Mouse (Mus musculus) neural tube, embryonic 12.5 days (tissue): ENCODE measurements around the gene Isoc2a. TPM values are rescaled to one million over a fixed set of nuclear protein-coding genes. Genes with fewer than 3 reads are reported as not detected.
A peak's percentile ranks its signal among the peaks of the same experiment; 100 is the strongest.

Experiments
- ATAC-seq: fragments of 200-750 bp; cut with Nextera tagmentation; 2 replicates; pipeline ENCODE4 v1.8.0; 2017; ENCODE audit warnings: low read depth, mild to moderate bottlenecking, moderate TSS enrichment, moderate library complexity; ENCODE audit not compliant: low FRiP score
- H3K27ac ChIP-seq: fragments of 300-500 bp; sonication (generic); 2 replicates; pipeline ENCODE4 v1.5.1; 2016
- H3K27me3 ChIP-seq: fragments of 300-500 bp; sonication (generic); replicated peaks from 2 replicates; pipeline ENCODE4 v1.6.1; 2016; ENCODE audit warnings: mild to moderate bottlenecking
- H3K36me3 ChIP-seq: fragments of 300-500 bp; sonication (generic); 2 replicates; pipeline ENCODE4 v1.6.1; 2016; ENCODE audit warnings: mild to moderate bottlenecking
- H3K4me1 ChIP-seq: fragments of 300-500 bp; sonication (generic); 2 replicates; pipeline ENCODE4 v1.6.1; 2016
- H3K4me2 ChIP-seq: fragments of 300-500 bp; sonication (generic); replicated peaks from 2 replicates; pipeline ENCODE4 v1.6.1; 2016; ENCODE audit warnings: mild to moderate bottlenecking
- H3K4me3 ChIP-seq: fragments of 300-500 bp; sonication (generic); 2 replicates; pipeline ENCODE4 v1.5.1; 2016
- H3K9ac ChIP-seq: fragments of 300-500 bp; sonication (generic); 2 replicates; pipeline ENCODE4 v1.6.1; 2016; ENCODE audit warnings: mild to moderate bottlenecking
- H3K9me3 ChIP-seq: fragments of 300-500 bp; sonication (generic); 2 replicates; pipeline ENCODE4 v1.6.1; 2016; ENCODE audit warnings: mild to moderate bottlenecking
- WGBS: fragments of 180-500 bp; shearing (Covaris S2); methylation state at CpG from one replicate; pipeline ENCODE4 v1.1.7; 2016; 5-methylcytosine and 5-hydroxymethylcytosine counted together
- polyA plus RNA-seq: library from polyadenylated mRNA; unstranded; fragments of >200 nt; fragmentation: Nextera tagmentation; extraction: Ambion mirVana; gene quantifications from 2 replicates; pipeline ENCODE4 v1.2.1, GENCODE M21; 2016

Gene Isoc2a
- polyA plus RNA-seq, 1 experiment from 2014 or later = 0.93 TPM

- Histone ChIP-seq H3K4me2 (peak overlapping the region; percentile 83), H3K4me3 (0 out of 2 replicates have a peak overlapping the region, but pooled peaks have one; percentile 1), H3K9ac (peak overlapping the region; percentile 17), H3K27me3 (no peaks in the 10 kb centered on the region), H3K27ac (peak overlapping the region; percentile 95; the same call in 1 of the 2 replicates), H3K9me3 (no peaks in the 10 kb centered on the region), H3K36me3 (peaks cover 39% of the 10 kb centered on the region), H3K4me1 (peaks cover 67% of the 10 kb centered on the region)
- 70% methylated on average over 23 of the region's 23 CpGs for WGBS
- no peak for ATAC-seq
These were observed 44.2 kb downstream of the Isoc2a start for GRCm38 (mm10) chr7:4920976-4921823.

DNA sequence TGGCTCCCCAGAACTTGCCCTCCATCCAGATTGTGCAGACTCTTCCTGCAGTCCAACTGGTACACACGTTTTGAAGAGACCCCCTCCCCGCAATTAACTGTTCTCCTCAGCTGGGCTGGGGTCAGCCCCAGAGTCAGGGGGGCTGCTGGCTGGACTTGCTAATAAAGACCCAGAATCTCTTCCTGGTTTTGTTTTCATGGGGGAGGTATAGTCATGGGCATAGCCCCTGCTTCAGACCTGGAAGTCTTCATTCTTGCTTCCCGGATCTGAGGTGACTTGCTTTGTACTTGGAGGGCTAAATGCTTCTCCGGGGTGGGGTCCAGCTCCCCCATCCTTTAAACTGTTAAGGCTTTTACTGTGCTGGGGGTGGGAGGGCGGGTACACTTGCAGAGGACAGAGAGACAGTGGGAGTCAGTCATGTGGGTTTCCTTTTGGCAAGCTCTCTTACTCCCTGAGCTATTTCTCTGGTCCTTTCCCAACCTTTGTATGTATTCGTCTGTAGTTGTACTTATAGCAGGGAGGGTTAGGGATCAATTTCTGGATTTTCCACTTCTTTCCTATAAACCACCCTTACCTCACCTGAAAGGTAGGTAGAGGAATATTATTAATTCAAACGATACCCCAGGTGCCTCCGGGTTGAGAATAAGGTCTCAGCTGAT is 45.0 kb downstream of the Isoc2a start, which contains the start of gene Nat14:
Gene Nat14, plus strand, starts transcription at position 205 of the 659 bp plus-strand sequence.
- H3K4me2 ChIP-seq = peak within 1 kb of the TSS; percentile 83
- H3K27me3 ChIP-seq = no peaks in the 10 kb centered on the region
- whole genome bisulfite sequencing = 37% methylated on average over 8 of the region's 8 CpGs
- peak within 1 kb of the TSS; percentile 95 for H3K27ac ChIP-seq
- peaks cover 67% of the 10 kb centered on the region for H3K4me1 ChIP-seq
- no peak for ATAC-seq
- H3K4me3 ChIP-seq = peak within 1 kb of the TSS; percentile 38
- H3K36me3 ChIP-seq = peaks cover 39% of the 10 kb centered on the region
- H3K9ac ChIP-seq = peak within 1 kb of the TSS; percentile 56
- no peaks in the 10 kb centered on the region for H3K9me3 ChIP-seq

- H3K36me3 ChIP-seq = peaks cover 38% of the 10 kb centered on the region
- H3K4me3 ChIP-seq = peak overlapping the region; percentile 38
- peaks cover 69% of the 10 kb centered on the region for H3K4me1 ChIP-seq
- ATAC-seq = peak; percentile 80
- under 1% methylated on average over 14 of the region's 14 CpGs for WGBS
- peak overlapping the region; percentile 95 for H3K27ac ChIP-seq
- no peaks in the 10 kb centered on the region for H3K27me3 ChIP-seq
- peak overlapping the region; percentile 83 for H3K4me2 ChIP-seq
- H3K9me3 ChIP-seq = no peaks in the 10 kb centered on the region
- peak overlapping the region; percentile 56 for H3K9ac ChIP-seq
These were observed 45.6 kb downstream of the Isoc2a start for GRCm38 (mm10) chr7:4922508-4922907.

DNA sequence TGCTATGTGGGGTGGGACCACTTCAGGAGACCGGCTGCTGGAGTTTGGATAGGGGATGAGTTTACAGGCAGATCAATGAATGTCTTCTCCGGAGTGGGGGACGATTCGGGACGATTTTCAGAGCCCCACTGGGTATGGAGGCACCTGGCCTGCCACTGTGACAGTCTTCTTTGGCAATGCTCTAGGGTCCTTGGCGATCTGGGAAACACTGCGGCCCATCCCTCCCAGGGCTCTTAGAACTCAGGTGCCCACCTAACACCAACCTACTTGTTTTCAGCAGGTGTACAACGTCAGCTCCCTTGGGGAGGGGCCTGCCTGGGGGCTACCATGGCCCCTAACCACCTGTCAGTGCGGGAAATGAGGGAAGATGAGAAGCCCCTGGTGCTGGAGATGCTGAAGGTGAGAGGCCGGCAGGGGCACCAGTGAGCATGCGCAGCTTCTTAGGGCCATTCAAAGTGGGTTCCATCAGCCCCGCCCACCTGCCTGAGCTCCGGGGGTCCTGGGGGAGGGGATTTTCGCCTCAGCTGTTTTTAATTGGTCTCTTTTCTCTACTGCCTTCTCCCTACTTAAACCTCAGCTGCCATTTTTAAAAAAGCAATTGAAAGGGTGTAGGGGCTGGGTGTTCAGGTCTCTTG is 46.1 kb downstream of the Isoc2a start:
- Histone ChIP-seq H3K27me3 (no peaks in the 10 kb centered on the region), H3K36me3 (peaks cover 32% of the 10 kb centered on the region), H3K4me1 (peaks cover 69% of the 10 kb centered on the region), H3K9me3 (no peaks in the 10 kb centered on the region), H3K9ac (peak overlapping the region; percentile 56), H3K27ac (peak overlapping the region; percentile 95), H3K4me2 (peak overlapping the region; percentile 83), H3K4me3 (peak overlapping the region; percentile 38)
- under 1% methylated on average over 14 of the region's 14 CpGs for WGBS
- ATAC-seq = peak; percentile 65

GRCm38 (mm10) chr7:4923586-4924364 is 46.8 kb downstream of the Isoc2a start:
- Histone ChIP-seq H3K4me3 (peak overlapping the region; percentile 38), H3K4me1 (peaks cover 72% of the 10 kb centered on the region), H3K9ac (peak overlapping the region; percentile 65), H3K27me3 (no peaks in the 10 kb centered on the region), H3K9me3 (no peaks in the 10 kb centered on the region), H3K4me2 (peak overlapping the region; percentile 83), H3K36me3 (peaks cover 26% of the 10 kb centered on the region), H3K27ac (peak overlapping the region; percentile 82)
- WGBS = 3% methylated on average over 37 of the region's 37 CpGs
- ATAC-seq = no peak

GRCm38 (mm10) chr7:4924483-4924882 is 47.5 kb downstream of the Isoc2a start:
- Histone ChIP-seq H3K27ac (peak overlapping the region; percentile 82; the same call in 1 of the 2 replicates), H3K36me3 (peaks cover 19% of the 10 kb centered on the region), H3K4me1 (peaks cover 72% of the 10 kb centered on the region), H3K9me3 (no peaks in the 10 kb centered on the region), H3K4me3 (no peak overlapping the region), H3K27me3 (no peaks in the 10 kb centered on the region), H3K9ac (peak overlapping the region; percentile 65), H3K4me2 (peak overlapping the region; percentile 83)
- ATAC-seq = no peak
- WGBS = 3% methylated on average over 4 of the region's 4 CpGs

DNA sequence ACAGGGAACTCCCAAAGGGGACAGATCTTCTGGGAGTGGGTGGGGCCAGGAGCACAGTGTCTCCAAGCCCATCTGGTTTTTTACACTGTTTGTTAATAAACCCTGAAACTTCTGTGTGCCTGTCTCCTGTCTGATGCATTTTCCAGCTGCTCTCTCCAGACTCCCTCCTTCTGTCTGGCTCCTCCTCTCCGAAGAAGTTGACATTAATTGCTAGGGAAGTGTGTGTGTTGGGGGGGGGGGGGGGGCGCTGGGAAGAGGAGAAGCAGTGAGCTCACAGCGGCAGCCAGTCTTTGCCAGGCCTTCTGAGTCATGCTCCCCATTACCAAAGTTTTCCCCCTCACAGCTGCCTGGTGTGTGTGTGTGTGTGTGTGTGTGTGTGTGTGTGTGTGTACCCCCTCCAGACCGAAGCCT is 47.9 kb downstream of the Isoc2a start:
- Histone ChIP-seq H3K9me3 (no peaks in the 10 kb centered on the region), H3K27ac (no peak overlapping the region), H3K4me1 (peaks cover 72% of the 10 kb centered on the region), H3K4me3 (no peak overlapping the region), H3K27me3 (no peaks in the 10 kb centered on the region), H3K4me2 (peak overlapping the region; percentile 83), H3K36me3 (peaks cover 15% of the 10 kb centered on the region), H3K9ac (no peak overlapping the region; the same call in 1 of the 2 replicates)
- no peak for ATAC-seq
- WGBS = 10% methylated on average over 3 of the region's 4 CpGs

GRCm38 (mm10) chr7:4925441-4926381 is 48.8 kb downstream of the Isoc2a start, which contains the start of gene Ssc5d:
Gene Ssc5d, plus strand, starts transcription at chr7:4925785.
- H3K27ac ChIP-seq = peak within 1 kb of the TSS; percentile 82
- H3K27me3 ChIP-seq = no peaks in the 10 kb centered on the region
- no peaks in the 10 kb centered on the region for H3K9me3 ChIP-seq
- 9% methylated on average over 6 of the region's 6 CpGs for WGBS
- H3K4me3 ChIP-seq = no peak within 1 kb of the TSS
- peaks cover 6% of the 10 kb centered on the region for H3K36me3 ChIP-seq
- H3K9ac ChIP-seq = peak within 1 kb of the TSS; percentile 33
- ATAC-seq = peak; percentile 14
- H3K4me2 ChIP-seq = peak within 1 kb of the TSS; percentile 83
- H3K4me1 ChIP-seq = peaks cover 70% of the 10 kb centered on the region

DNA sequence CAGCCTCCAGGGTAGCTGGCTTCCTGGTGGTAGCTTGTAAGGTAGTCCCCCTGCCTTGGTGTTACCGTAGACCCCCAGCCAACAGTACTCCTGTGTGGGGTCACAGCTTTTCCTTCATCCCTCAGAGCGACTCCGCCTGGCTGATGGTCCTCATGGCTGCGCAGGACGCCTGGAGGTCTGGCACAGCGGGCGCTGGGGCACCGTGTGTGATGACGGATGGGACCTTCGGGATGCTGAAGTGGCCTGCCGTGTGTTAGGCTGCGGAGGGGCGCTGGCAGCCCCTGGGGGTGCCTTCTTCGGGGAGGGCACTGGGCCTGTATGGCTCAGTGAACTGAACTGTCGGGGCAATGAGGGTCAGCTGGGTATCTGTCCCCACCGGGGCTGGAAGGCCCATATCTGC is 49.9 kb downstream of the Isoc2a start:
- H3K27me3 ChIP-seq = no peaks in the 10 kb centered on the region
- H3K9me3 ChIP-seq = no peaks in the 10 kb centered on the region
- no peak overlapping the region for H3K4me3 ChIP-seq
- H3K4me1 ChIP-seq = peaks cover 59% of the 10 kb centered on the region
- H3K36me3 ChIP-seq = no peaks in the 10 kb centered on the region
- H3K9ac ChIP-seq = 0 out of 2 replicates have a peak overlapping the region, but pooled peaks have one; percentile 33
- peak overlapping the region; percentile 3; the same call in 1 of the 2 replicates for H3K4me2 ChIP-seq
- no peak for ATAC-seq
- no peak overlapping the region for H3K27ac ChIP-seq
- WGBS = 64% methylated on average over 16 of the region's 16 CpGs

DNA sequence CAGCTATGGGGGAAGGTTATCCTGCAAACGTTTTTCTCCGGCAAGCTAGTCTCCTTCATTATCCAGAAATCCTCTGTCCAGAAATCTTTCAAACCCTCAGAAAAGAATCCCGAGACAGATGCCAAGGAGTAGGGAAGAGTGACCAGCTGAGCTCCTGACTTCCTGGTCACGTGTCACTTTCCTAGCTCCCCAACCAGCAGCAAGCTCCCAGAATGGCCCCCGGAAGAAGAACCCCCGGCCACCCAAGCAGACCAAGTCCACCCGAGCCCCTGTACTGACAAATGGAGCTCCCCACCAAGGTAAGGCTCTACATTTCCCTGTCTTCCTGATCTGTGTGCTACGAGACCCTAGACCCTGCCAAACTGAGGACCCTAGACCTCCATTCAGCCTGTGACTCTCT is 50.8 kb downstream of the Isoc2a start:
- H3K9me3 ChIP-seq = no peaks in the 10 kb centered on the region
- WGBS = 68% methylated on average over 8 of the region's 8 CpGs
- peaks cover 50% of the 10 kb centered on the region for H3K4me1 ChIP-seq
- H3K27me3 ChIP-seq = no peaks in the 10 kb centered on the region
- H3K9ac ChIP-seq = no peak overlapping the region
- no peak overlapping the region for H3K4me2 ChIP-seq
- no peak overlapping the region for H3K27ac ChIP-seq
- no peak for ATAC-seq
- no peaks in the 10 kb centered on the region for H3K36me3 ChIP-seq
- no peak overlapping the region for H3K4me3 ChIP-seq
